Mouse (Mus musculus): ENCODE data around the gene Tnfrsf11a. TPM values are rescaled to one million over a fixed set of nuclear protein-coding genes. Genes with fewer than 3 reads are reported as not detected.
A peak's percentile ranks its signal among the peaks of the same experiment; 100 is the strongest.

Tnfrsf11a gene
- polyA plus RNA-seq, 1 experiment from 2014 or later = 7.0 TPM

GRCm38 (mm10) chr1:105815736-105816135 lies 35.2 kb downstream of the Tnfrsf11a start:
- Histone ChIP-seq H3K9me3 (ENCODE audit: control insufficient read depth, low read length) (no peaks in the 10 kb centered on the region), H3K36me3 (ENCODE audit: control insufficient read depth, insufficient read depth, low read length) (0 out of 2 replicates have a peak, but pooled peaks cover 2% of the 10 kb centered on the region), H3K27ac (ENCODE audit: low read length) (no peak overlapping the region), H3K4me1 (ENCODE audit: control insufficient read depth, insufficient read depth, low read length) (peaks cover 9% of the 10 kb centered on the region; the same call in 1 of the 2 replicates), H3K27me3 (replicated peaks; ENCODE audit: control insufficient read depth, insufficient read depth, low read length) (no peaks in the 10 kb centered on the region), H3K4me3 (ENCODE audit: low read length) (no peak overlapping the region), H3K9ac (ENCODE audit: low read depth, low read length) (no peak overlapping the region), H3K4me2 (ENCODE audit: low read depth, low read length) (no peak overlapping the region)
- no peak for ATAC-seq
- 90% methylated on average over 3 of the region's 3 CpGs for WGBS

DNA sequence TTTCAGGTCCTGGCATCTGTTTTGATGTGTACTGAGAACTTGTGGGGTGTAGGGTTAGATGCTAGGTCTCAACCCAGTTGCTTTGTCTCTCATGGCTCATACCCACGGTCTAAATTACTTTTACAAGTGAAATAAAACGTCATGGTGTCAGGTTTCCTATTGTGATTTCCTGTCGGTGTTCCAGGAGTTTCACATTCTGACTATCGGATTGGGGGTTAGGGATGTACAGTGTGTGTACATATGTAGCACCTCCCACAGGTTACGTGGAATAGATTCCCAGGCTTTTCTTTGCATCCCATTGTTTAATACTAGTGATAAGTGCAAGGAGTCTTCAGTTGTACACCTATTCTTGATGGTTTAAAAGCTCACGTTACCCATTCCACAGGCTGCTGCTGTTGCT lies 38.5 kb downstream of the Tnfrsf11a start:
- H3K9ac ChIP-seq (ENCODE audit: low read depth, low read length) = no peak overlapping the region
- H3K4me2 ChIP-seq (ENCODE audit: low read depth, low read length) = peak overlapping the region; percentile 11; the same call in 1 of the 2 replicates
- H3K4me1 ChIP-seq (ENCODE audit: control insufficient read depth, insufficient read depth, low read length) = peaks cover 5% of the 10 kb centered on the region; the same call in 1 of the 2 replicates
- no peak for ATAC-seq
- no peak overlapping the region for H3K4me3 ChIP-seq (ENCODE audit: low read length)
- H3K27ac ChIP-seq (ENCODE audit: low read length) = peak overlapping the region; percentile 16
- H3K9me3 ChIP-seq (ENCODE audit: control insufficient read depth, low read length) = no peaks in the 10 kb centered on the region
- peaks cover 2% of the 10 kb centered on the region; the same call in 1 of the 2 replicates for H3K36me3 ChIP-seq (ENCODE audit: control insufficient read depth, insufficient read depth, low read length)
- no peaks in the 10 kb centered on the region for H3K27me3 ChIP-seq (replicated peaks; ENCODE audit: control insufficient read depth, insufficient read depth, low read length)
- WGBS = 41% methylated on average over 6 of the region's 6 CpGs

GRCm38 (mm10) chr1:105819740-105820139 lies 39.2 kb downstream of the Tnfrsf11a start:
- peaks cover 2% of the 10 kb centered on the region; the same call in 1 of the 2 replicates for H3K36me3 ChIP-seq (ENCODE audit: control insufficient read depth, insufficient read depth, low read length)

GRCm38 (mm10) chr1:105824356-105824755 lies 43.8 kb downstream of the Tnfrsf11a start:
- H3K9ac ChIP-seq (ENCODE audit: low read depth, low read length) = no peak overlapping the region
- no peaks in the 10 kb centered on the region for H3K9me3 ChIP-seq (ENCODE audit: control insufficient read depth, low read length)
- no peaks in the 10 kb centered on the region for H3K4me1 ChIP-seq (ENCODE audit: control insufficient read depth, insufficient read depth, low read length)
- no peak overlapping the region for H3K4me3 ChIP-seq (ENCODE audit: low read length)
- ATAC-seq = no peak
- no peak overlapping the region for H3K4me2 ChIP-seq (ENCODE audit: low read depth, low read length)
- H3K27me3 ChIP-seq (replicated peaks; ENCODE audit: control insufficient read depth, insufficient read depth, low read length) = no peaks in the 10 kb centered on the region
- no peak overlapping the region for H3K27ac ChIP-seq (ENCODE audit: low read length)
- peaks cover 2% of the 10 kb centered on the region; the same call in 1 of the 2 replicates for H3K36me3 ChIP-seq (ENCODE audit: control insufficient read depth, insufficient read depth, low read length)
- 93% methylated on average over 4 of the region's 4 CpGs for WGBS

More at GRCm38 (mm10) chr1:105819740-105820139, 39.2 kb downstream of the Tnfrsf11a start:
- H3K4me2 ChIP-seq (ENCODE audit: low read depth, low read length) = no peak overlapping the region
- peak; percentile 49; the same call in 1 of the 2 replicates for ATAC-seq
- no peaks in the 10 kb centered on the region for H3K27me3 ChIP-seq (replicated peaks; ENCODE audit: control insufficient read depth, insufficient read depth, low read length)
- H3K9ac ChIP-seq (ENCODE audit: low read depth, low read length) = no peak overlapping the region
- no peak overlapping the region for H3K4me3 ChIP-seq (ENCODE audit: low read length)
- peaks cover 2% of the 10 kb centered on the region; the same call in 1 of the 2 replicates for H3K4me1 ChIP-seq (ENCODE audit: control insufficient read depth, insufficient read depth, low read length)
- H3K27ac ChIP-seq (ENCODE audit: low read length) = peak overlapping the region; percentile 33; the same call in 1 of the 2 replicates
- H3K9me3 ChIP-seq (ENCODE audit: control insufficient read depth, low read length) = no peaks in the 10 kb centered on the region
- WGBS = 56% methylated on average over 7 of the region's 7 CpGs

DNA sequence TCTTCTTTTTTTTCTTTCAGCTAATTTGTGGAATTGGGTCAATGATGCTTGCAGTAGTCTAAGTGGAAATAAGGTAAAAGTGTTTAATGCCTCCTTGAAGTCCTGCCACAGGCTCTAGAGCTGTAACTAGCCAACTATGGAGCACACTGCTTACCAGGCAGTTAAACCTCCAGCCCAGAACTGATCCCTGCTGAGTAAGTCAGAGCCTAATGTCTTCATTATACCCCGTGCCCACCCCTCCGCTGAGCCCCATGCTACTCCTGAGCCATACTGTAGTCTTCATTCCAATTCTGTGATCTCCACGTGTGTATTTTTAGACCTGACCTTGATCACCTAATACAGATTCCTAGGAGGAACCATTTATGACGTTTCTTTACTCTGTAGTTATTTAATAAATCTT lies 44.5 kb downstream of the Tnfrsf11a start:
- Histone ChIP-seq H3K27me3 (replicated peaks; ENCODE audit: control insufficient read depth, insufficient read depth, low read length) (no peaks in the 10 kb centered on the region), H3K27ac (ENCODE audit: low read length) (no peak overlapping the region), H3K36me3 (ENCODE audit: control insufficient read depth, insufficient read depth, low read length) (no peaks in the 10 kb centered on the region; the same call in 1 of the 2 replicates), H3K4me1 (ENCODE audit: control insufficient read depth, insufficient read depth, low read length) (no peaks in the 10 kb centered on the region), H3K9me3 (ENCODE audit: control insufficient read depth, low read length) (no peaks in the 10 kb centered on the region), H3K4me2 (ENCODE audit: low read depth, low read length) (no peak overlapping the region), H3K4me3 (ENCODE audit: low read length) (no peak overlapping the region), H3K9ac (ENCODE audit: low read depth, low read length) (no peak overlapping the region)
- 72% methylated on average over 4 of the region's 4 CpGs for WGBS
- no peak for ATAC-seq

GRCm38 (mm10) chr1:105827374-105827773 lies 46.9 kb downstream of the Tnfrsf11a start:
- no peak overlapping the region for H3K4me2 ChIP-seq (ENCODE audit: low read depth, low read length)
- H3K9ac ChIP-seq (ENCODE audit: low read depth, low read length) = no peak overlapping the region
- no peaks in the 10 kb centered on the region for H3K4me1 ChIP-seq (ENCODE audit: control insufficient read depth, insufficient read depth, low read length)
- WGBS = 87% methylated on average over 7 of the region's 7 CpGs
- no peak overlapping the region for H3K4me3 ChIP-seq (ENCODE audit: low read length)
- ATAC-seq = no peak
- no peaks in the 10 kb centered on the region for H3K36me3 ChIP-seq (ENCODE audit: control insufficient read depth, insufficient read depth, low read length)
- H3K27me3 ChIP-seq (replicated peaks; ENCODE audit: control insufficient read depth, insufficient read depth, low read length) = no peaks in the 10 kb centered on the region
- no peaks in the 10 kb centered on the region for H3K9me3 ChIP-seq (ENCODE audit: control insufficient read depth, low read length)
- no peak overlapping the region for H3K27ac ChIP-seq (ENCODE audit: low read length)

GRCm38 (mm10) chr1:105827786-105828345 lies 47.3 kb downstream of the Tnfrsf11a start:
- no peak overlapping the region for H3K27ac ChIP-seq (ENCODE audit: low read length)
- 76% methylated on average over 8 of the region's 8 CpGs for WGBS
- H3K4me3 ChIP-seq (ENCODE audit: low read length) = no peak overlapping the region
- no peaks in the 10 kb centered on the region for H3K27me3 ChIP-seq (replicated peaks; ENCODE audit: control insufficient read depth, insufficient read depth, low read length)
- H3K36me3 ChIP-seq (ENCODE audit: control insufficient read depth, insufficient read depth, low read length) = no peaks in the 10 kb centered on the region
- ATAC-seq = no peak
- no peak overlapping the region for H3K9ac ChIP-seq (ENCODE audit: low read depth, low read length)
- H3K9me3 ChIP-seq (ENCODE audit: control insufficient read depth, low read length) = no peaks in the 10 kb centered on the region
- H3K4me1 ChIP-seq (ENCODE audit: control insufficient read depth, insufficient read depth, low read length) = no peaks in the 10 kb centered on the region
- H3K4me2 ChIP-seq (ENCODE audit: low read depth, low read length) = no peak overlapping the region

DNA sequence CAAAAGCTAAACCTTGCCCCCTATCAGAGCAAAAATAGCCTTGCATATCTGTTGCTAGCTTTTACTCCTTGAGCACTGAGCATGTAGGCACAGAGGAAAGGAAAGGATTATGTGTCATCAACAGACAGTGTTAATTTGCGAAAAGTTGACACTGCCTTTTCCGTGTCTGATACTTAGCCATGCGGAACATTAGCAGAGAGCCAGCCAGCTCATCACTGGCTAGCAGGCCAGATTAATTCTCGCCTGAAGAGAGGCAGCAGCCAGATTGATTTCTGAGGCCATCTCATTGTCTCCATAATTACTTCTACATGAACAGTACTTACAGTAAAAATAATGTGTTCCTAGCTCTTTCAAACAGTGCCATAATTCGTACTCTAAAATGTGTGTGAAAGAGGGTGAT lies 48.7 kb downstream of the Tnfrsf11a start:
- Histone ChIP-seq H3K4me2 (ENCODE audit: low read depth, low read length) (no peak overlapping the region), H3K36me3 (ENCODE audit: control insufficient read depth, insufficient read depth, low read length) (no peaks in the 10 kb centered on the region), H3K9me3 (ENCODE audit: control insufficient read depth, low read length) (no peaks in the 10 kb centered on the region), H3K4me1 (ENCODE audit: control insufficient read depth, insufficient read depth, low read length) (no peaks in the 10 kb centered on the region), H3K27ac (ENCODE audit: low read length) (no peak overlapping the region), H3K9ac (ENCODE audit: low read depth, low read length) (no peak overlapping the region), H3K4me3 (ENCODE audit: low read length) (no peak overlapping the region), H3K27me3 (replicated peaks; ENCODE audit: control insufficient read depth, insufficient read depth, low read length) (no peaks in the 10 kb centered on the region)
- no peak for ATAC-seq
- 72% methylated on average over 5 of the region's 5 CpGs for WGBS

GRCm38 (mm10) chr1:105832784-105833183 lies 52.3 kb downstream of the Tnfrsf11a start:
- no peaks in the 10 kb centered on the region for H3K27me3 ChIP-seq (replicated peaks; ENCODE audit: control insufficient read depth, insufficient read depth, low read length)
- no peak overlapping the region for H3K9ac ChIP-seq (ENCODE audit: low read depth, low read length)
- H3K27ac ChIP-seq (ENCODE audit: low read length) = no peak overlapping the region
- no peak overlapping the region for H3K4me3 ChIP-seq (ENCODE audit: low read length)
- no peak overlapping the region for H3K4me2 ChIP-seq (ENCODE audit: low read depth, low read length)
- ATAC-seq = no peak
- no peaks in the 10 kb centered on the region for H3K4me1 ChIP-seq (ENCODE audit: control insufficient read depth, insufficient read depth, low read length)
- H3K9me3 ChIP-seq (ENCODE audit: control insufficient read depth, low read length) = no peaks in the 10 kb centered on the region
- no peaks in the 10 kb centered on the region for H3K36me3 ChIP-seq (ENCODE audit: control insufficient read depth, insufficient read depth, low read length)
- WGBS = 65% methylated on average over 1 of the region's 1 CpGs
